Mouse (Mus musculus): ENCODE data around the gene Rad51b. TPM values are rescaled to one million over a fixed set of nuclear protein-coding genes. Genes with fewer than 3 reads are reported as not detected.

Rad51b gene
- polyA plus RNA-seq, 1 experiment: 1.3 TPM

GRCm38 (mm10) chr12:79507141-79507681 is 210.1 kb downstream of the Rad51b start:
- WGBS: 11% methylated on average over 8 of the region's 8 CpGs
- DNase-seq (ENCODE audit: low read depth, low spot score): no peak

DNA sequence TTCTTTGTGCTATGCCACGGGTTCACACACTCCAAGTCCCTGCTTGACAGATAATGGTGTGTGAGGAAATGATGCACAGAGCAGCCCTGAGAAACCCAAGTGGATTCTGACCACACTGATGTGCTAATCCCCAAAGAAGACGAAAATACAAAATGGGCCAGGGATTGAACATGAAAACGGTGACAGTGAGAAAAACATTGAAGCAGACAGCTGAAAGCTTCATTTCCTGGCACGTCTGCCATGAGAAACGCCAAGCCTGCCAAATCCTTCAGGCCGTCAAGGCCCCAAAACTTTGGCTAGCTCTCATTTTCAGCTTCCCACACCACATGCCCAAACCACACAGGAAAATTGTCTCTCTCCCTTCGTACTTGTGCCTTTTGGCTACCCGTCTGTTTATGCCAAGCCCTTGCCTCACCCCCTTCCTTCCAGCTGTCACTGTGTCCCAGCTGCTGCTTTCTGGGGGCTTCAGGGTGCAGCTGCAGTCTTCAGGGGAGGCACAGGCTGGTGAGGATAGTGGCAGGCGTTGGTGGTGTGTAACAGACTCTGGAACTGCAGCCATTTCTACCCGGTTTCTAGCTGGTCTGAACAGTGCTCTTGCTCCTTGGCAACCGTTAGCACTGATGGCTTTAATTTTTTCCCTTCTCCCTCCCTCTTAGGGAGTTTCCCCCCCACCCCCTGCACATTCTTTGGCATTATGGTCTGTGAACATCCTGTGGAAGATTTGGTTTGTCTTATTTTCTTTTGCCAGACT is 214.5 kb downstream of the Rad51b start:
- DNase-seq (ENCODE audit: low read depth, low spot score): no peak
- WGBS: 74% methylated on average over 11 of the region's 11 CpGs

DNA sequence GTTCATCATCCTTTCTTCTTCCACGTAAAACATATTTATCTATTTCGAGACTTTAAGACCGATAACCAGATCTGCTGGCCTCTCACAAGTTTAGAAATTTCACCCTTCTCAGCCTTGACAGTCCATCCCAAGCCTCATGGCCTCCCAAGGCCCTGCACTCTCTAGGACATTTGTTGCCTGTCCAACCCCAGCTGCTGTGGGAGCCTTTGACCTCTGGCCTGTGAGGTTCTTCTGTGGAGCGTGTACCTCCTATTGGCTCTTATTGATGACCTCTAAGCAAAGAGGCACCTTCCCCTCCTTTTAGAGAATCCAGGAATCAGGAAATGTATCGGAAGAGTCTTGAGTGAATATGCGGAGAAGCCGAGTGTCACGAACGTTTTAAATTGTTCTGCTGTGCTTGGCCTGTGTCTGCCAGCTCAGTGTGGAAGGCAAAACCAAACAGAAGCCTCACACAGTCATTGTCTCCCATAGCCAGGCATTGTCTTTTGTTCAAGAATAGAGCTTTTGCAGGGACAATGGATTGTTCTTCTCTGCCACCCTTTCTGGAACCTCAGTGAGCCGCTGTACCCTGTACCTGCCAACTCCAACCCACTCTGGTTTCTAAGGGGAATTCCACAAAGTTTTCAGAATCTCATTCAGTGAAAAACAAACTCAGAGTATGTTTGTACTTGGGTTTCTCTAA is 215.3 kb downstream of the Rad51b start:
- 74% methylated on average over 10 of the region's 10 CpGs for WGBS
- DNase-seq (ENCODE audit: low read depth, low spot score): no peak

GRCm38 (mm10) chr12:79512982-79513681 is 216.1 kb downstream of the Rad51b start:
- DNase-seq (ENCODE audit: low read depth, low spot score): no peak
- WGBS: 80% methylated on average over 5 of the region's 5 CpGs

GRCm38 (mm10) chr12:79514680-79515079 is 217.6 kb downstream of the Rad51b start:
- WGBS: 87% methylated on average over 3 of the region's 3 CpGs
- DNase-seq (ENCODE audit: low read depth, low spot score): no peak

- 72% methylated on average over 1 of the region's 1 CpGs for WGBS
- DNase-seq (ENCODE audit: low read depth, low spot score): no peak
Measured at GRCm38 (mm10) chr12:79522374-79522773, 225.3 kb downstream of the Rad51b start.

DNA sequence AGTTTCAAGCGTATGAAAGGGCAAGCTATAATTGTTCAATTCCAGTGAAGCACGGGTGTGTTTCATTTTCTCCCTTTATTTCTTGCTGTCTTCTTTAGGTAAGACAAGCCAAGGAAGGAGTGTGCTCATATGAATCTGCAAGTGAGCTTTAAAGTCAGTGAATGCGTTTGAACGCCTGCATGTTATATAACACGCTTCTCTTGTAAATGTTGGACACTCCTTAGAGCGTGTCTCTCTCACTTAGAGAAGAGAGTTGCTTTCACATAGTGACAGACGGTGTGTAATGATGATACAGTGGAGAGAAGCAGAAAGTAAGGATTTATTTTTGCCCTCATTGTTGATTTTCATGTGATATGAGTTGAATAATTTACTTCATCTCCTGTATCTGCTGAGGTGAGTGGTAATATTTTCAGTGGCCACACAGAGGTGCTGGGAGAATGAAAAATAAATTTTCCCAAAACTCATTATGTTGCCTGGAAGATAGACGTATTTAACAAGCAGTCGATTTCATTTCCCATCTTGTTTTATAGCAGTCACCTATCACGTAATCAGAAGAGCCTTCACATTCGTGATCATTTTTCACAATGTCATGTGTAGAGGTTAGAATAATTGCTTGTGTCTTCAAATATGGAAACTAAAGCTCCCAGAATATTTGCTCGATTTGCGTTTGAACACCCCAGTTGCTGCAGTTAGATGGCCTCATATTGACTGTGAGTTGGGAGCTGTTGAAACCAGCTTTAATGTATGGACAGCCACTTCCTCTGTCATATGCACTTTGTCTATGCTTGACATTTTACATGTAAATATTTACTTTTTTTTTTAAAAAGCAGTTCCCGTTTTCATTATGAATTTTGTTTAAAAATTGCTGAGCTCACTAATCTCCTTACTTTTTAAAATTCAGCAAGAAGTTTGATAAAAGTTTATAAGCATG is 228.1 kb downstream of the Rad51b start:
- DNase-seq (ENCODE audit: low read depth, low spot score): no peak
- WGBS: 28% methylated on average over 14 of the region's 14 CpGs

DNA sequence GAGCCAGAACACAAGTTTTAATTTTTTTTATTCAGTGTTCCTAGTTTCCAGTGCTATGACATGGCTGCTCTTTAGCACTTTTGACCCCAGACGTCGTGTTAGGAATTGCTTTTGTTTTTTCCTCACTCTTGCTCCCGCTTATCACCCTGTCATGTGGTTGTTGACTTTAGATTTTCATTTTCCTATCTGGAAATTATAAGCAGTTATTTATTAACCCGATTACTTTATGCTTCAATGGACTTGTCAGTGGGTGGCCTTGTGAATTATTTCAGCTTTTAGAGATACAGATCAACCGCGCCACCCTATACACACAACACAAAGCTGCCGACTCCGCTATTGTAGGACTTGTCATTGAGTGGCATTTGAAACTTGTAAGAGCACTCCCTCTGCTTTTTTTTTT is 228.8 kb downstream of the Rad51b start:
- DNase-seq (ENCODE audit: low read depth, low spot score): no peak
- WGBS: 28% methylated on average over 8 of the region's 8 CpGs

GRCm38 (mm10) chr12:79527222-79527621 is 230.1 kb downstream of the Rad51b start:
- no peak for DNase-seq (ENCODE audit: low read depth, low spot score)
- WGBS: 66% methylated on average over 3 of the region's 3 CpGs

GRCm38 (mm10) chr12:79530275-79530902 is 233.3 kb downstream of the Rad51b start:
- no peak for DNase-seq (ENCODE audit: low read depth, low spot score)
- 85% methylated on average over 10 of the region's 10 CpGs for WGBS

- DNase-seq (ENCODE audit: low read depth, low spot score): no peak
- 35% methylated on average over 5 of the region's 5 CpGs for WGBS
Measured at GRCm38 (mm10) chr12:79531809-79532798, 235.0 kb downstream of the Rad51b start.

GRCm38 (mm10) chr12:79534778-79535177 is 237.7 kb downstream of the Rad51b start:
- 67% methylated on average over 1 of the region's 1 CpGs for WGBS
- no peak for DNase-seq (ENCODE audit: low read depth, low spot score)

DNA sequence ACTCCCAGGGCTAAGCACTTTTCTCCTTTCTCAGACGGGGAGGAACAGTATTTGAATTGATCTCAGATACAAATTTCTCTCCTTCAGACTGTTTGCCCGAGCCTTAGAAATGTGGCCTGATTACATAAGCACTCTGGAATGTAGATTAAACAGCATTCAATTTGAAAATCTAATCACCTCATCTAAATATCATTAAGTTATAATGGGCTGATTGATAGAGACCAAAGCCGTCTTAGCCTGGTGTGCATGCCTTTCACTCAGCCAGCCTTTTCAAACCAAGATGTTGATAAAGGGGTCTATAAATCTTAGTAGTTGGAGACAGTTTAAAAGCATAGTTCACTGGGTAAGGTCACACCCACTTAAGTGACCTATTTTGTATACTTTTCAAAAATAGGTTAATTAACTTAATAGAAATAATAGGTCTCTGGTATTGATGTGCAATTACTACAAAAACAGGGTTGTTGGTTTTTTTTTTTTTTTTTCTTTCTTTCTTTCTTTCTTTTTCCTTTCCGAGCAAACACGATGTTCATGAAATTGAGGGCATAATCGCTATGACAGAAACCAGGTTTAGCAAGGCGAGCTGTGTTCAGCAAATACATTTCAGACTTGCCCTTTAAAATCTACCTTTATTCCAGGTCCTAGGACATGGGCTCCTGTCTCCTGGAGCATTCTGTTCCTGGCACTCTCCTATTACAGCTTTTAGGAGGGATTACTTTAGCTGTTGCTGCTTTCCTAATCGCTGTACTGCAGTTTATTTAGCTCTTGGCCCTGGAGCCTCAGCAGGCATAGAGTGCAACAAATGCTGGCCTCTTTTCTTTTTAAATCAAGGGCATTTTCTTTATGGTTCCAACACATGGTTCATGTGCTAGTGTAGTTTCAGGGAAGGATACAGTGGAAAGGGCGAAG is 238.7 kb downstream of the Rad51b start:
- no peak for DNase-seq (ENCODE audit: low read depth, low spot score)
- 63% methylated on average over 9 of the region's 9 CpGs for WGBS

DNA sequence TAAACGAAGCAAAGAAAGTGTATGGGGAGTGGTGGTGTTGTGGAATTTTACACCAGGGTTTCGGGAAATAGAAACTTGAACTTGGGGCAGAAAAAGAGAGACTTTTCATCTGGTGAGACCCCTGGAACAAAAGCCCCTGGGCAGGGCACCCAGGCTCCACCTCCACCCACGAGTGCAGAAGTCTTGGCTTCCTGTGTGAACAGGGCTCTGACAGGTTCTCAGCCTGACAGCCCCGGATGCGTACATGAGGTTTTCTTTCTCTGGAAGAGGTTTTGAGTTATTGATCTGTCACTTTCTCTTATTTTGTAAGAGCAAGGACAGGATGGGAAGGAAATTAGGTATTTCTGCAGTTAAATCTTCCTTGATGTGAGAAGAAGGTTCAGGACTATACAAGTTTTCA is 243.1 kb downstream of the Rad51b start:
- DNase-seq (ENCODE audit: low read depth, low spot score): no peak
- 77% methylated on average over 5 of the region's 5 CpGs for WGBS

DNA sequence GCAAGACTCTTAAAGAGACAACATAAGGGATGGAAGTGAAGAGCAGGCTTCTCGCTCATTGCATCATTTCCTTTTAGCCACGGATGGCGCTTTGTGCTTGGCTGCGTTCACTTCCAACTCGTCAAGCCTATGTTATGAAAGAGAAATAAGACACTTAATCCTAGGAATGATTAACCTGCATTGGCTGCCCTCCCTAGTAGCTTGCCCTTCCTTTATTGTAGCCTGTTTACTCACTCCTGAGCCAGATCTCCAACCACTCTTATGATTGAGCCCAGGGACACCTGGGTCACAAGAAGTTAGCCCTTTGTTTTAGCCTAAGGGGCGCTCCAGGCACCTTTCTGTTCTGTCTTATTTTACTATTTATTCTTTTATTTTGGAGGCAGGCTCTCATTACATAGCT is 244.5 kb downstream of the Rad51b start:
- DNase-seq (ENCODE audit: low read depth, low spot score): peak; percentile 78
- WGBS: 30% methylated on average over 6 of the region's 6 CpGs

DNA sequence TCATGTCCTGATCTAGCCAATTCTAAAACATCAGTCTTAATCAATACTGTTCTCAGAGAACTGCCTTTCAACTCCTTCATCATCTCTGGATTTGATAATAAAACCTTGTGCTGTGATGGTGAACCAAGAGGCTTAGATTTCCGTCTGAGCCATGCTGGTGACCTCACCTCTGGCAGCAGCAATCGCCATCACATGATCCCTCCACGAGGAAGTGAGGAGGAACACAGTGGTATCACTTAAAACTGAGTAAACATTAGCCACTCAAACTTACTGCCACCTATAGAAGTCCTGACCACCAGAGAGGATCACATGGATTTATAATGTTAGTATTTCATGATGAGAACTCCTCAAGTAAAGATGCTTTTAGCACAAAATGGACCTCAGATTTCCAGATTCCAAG is 248.0 kb downstream of the Rad51b start:
- 31% methylated on average over 3 of the region's 3 CpGs for WGBS
- DNase-seq (ENCODE audit: low read depth, low spot score): no peak

DNA sequence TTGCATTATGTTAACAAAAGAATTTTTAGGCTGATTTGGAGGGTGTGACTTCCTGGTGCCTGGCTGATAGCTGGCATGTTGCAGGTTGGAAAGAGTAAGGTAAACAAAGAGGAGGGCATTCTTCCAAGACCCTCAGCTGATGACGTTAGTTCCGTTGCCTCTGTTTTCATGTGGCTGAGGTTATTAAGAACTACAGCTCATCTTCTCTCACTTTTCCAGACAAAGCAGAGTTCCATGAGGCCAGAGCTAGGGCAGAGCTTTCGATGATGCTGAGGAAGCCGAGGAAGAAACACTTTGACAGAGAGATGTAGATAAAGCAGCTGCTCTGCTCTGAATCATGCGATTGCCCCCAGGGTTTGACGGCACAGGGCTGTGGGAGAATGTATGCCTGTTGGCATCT is 250.5 kb downstream of the Rad51b start:
- DNase-seq (ENCODE audit: low read depth, low spot score): no peak
- WGBS: 37% methylated on average over 6 of the region's 6 CpGs

Measured in large intestine, adult 2 months (tissue).